Mouse (Mus musculus): ENCODE data around the gene Fsd1l. TPM values are rescaled to one million over a fixed set of nuclear protein-coding genes. Genes with fewer than 3 reads are reported as not detected.

Gene Fsd1l
- polyA plus RNA-seq, 1 experiment from 2014 or later: 15.2 TPM

DNA sequence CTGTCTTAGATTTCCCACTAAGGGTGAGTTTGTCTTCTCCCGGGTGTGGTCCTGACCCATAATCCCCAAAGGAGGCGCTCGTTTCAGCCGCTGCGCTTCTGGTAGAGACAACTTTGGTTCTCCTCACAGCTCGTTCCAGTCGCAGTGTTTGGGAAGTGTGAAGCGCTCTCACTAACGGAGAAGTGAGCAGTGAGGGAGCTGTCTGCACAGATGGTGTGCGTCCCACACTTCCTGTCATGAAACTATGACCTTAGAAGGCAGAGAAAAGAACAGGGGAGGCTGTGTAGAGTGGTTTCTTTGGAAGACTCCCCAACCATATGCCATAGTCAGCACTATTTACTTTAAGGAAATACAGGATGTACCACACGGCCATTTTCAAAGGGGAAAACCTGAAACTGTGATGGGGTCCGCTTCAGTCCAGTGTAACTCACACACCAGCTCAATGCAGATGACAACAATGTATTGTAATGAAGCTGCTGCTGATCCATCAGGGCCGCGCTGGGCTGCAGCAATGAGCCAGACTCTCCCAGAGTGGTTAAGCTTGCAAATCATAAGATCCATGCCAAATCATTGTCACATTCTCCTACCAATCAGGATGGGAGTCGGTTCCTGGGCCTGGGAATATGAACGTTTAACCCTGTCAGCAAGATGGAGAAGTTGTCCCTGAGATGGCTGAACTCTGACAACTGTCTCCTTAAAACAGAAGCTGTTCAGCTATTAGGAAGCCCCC, 119.3 kb downstream of the Fsd1l start:
- WGBS: 79% methylated on average over 16 of the region's 16 CpGs
- peaks cover 41% of the 10 kb centered on the region for H3K36me3 ChIP-seq

More for the DNA sequence above, 119.3 kb downstream of the Fsd1l start:
- no peak overlapping the region for H3K27ac ChIP-seq
- ATAC-seq (ENCODE audit: insufficient number of reproducible peaks, insufficient read depth, low FRiP score, low TSS enrichment, low read depth): no peak
- no peaks in the 10 kb centered on the region for H3K9me3 ChIP-seq
- no peaks in the 10 kb centered on the region for H3K4me1 ChIP-seq (replicated peaks)
- H3K4me3 ChIP-seq (replicated peaks): no peak overlapping the region
- H3K9ac ChIP-seq (replicated peaks): no peak overlapping the region
- H3K4me2 ChIP-seq: no peak overlapping the region
- no peaks in the 10 kb centered on the region for H3K27me3 ChIP-seq

Other genes with a start within 250 kb of the Fsd1l start
- gene Slc44a1, start 191.1 kb upstream of the Fsd1l start, polyA plus RNA-seq (2016; fragmentation: Nextera tagmentation; extraction: Ambion mirVana): 34.5 and 38.1 TPM in 2 replicates
- gene Fktn, start 82.5 kb downstream of the Fsd1l start, polyA plus RNA-seq (2016; fragmentation: Nextera tagmentation; extraction: Ambion mirVana): 14.5 TPM in 2 replicates
- 0.12 and 0.15 TPM in 2 replicates for gene Tal2, start 148.2 kb downstream of the Fsd1l start, polyA plus RNA-seq (2016; fragmentation: Nextera tagmentation; extraction: Ambion mirVana)
- 7.6 and 7.7 TPM in 2 replicates for gene Tmem38b, start 194.6 kb downstream of the Fsd1l start, polyA plus RNA-seq (2016; fragmentation: Nextera tagmentation; extraction: Ambion mirVana)